Mouse (Mus musculus): ENCODE measurements around the gene Timm13. TPM values are rescaled to one million over a fixed set of nuclear protein-coding genes. Genes with fewer than 3 reads are reported as not detected.

The Timm13 gene
- 220 and 228 TPM in 2 replicates for polyA plus RNA-seq (2012; rRNA removed)

GRCm38 (mm10) chr10:80900318-80901247 is at the start of gene Timm13:
Gene Timm13, minus strand, starts transcription at chr10:80900969.

GRCm38 (mm10) chr10:80929299-80930226 is 28.8 kb upstream of the Timm13 start, which contains the start of gene Gadd45b:
Gene Gadd45b, plus strand, starts transcription at chr10:80930073.

GRCm38 (mm10) chr10:80917779-80918434 is 17.1 kb upstream of the Timm13 start, which contains the start of gene Lmnb2:
Gene Lmnb2, minus strand, starts transcription at chr10:80918245.

GRCm38 (mm10) chr10:80871581-80871980 is 29.2 kb downstream of the Timm13 start, which contains the start of gene Tmprss9:
Gene Tmprss9, plus strand, starts transcription at chr10:80871848.

GRCm38 (mm10) chr10:80854913-80855748 is 45.6 kb downstream of the Timm13 start, which contains the start of the genes Lsm7 and Sppl2b:
Gene Lsm7, minus strand, starts transcription at chr10:80855209.
Gene Sppl2b, plus strand, starts transcription at chr10:80855275.

Other genes starting within 250 kb of the Timm13 start
- gene Btbd2, start 243.9 kb downstream of the Timm13 start, polyA plus RNA-seq (2012; rRNA removed): 93.0 and 93.8 TPM in 2 replicates
- gene Mknk2, start 222.9 kb downstream of the Timm13 start, polyA plus RNA-seq (2012; rRNA removed): 87.9 and 92.8 TPM in 2 replicates
- 34.5 and 37.2 TPM in 2 replicates for gene Mob3a, start 199.0 kb downstream of the Timm13 start, polyA plus RNA-seq (2012; rRNA removed)
- 66.3 and 70.4 TPM in 2 replicates for gene Izumo4, start 198.8 kb downstream of the Timm13 start, polyA plus RNA-seq (2012; rRNA removed)
- gene Ap3d1, start 158.7 kb downstream of the Timm13 start, polyA plus RNA-seq (2012; rRNA removed): 153 and 171 TPM in 2 replicates
- gene Dot1l, start 145.8 kb downstream of the Timm13 start, polyA plus RNA-seq (2012; rRNA removed): 46.3 and 56.0 TPM in 2 replicates
- 85.0 and 92.8 TPM in 2 replicates for gene Sf3a2, start 102.8 kb downstream of the Timm13 start, polyA plus RNA-seq (2012; rRNA removed)
- 116 and 118 TPM in 2 replicates for gene Plekhj1, start 102.3 kb downstream of the Timm13 start, polyA plus RNA-seq (2012; rRNA removed)
- 1.4 and 1.5 TPM in 2 replicates for gene Amh, start 95.7 kb downstream of the Timm13 start, polyA plus RNA-seq (2012; rRNA removed)
- 0.48 and 2.0 TPM in 2 replicates for gene Jsrp1, start 87.5 kb downstream of the Timm13 start, polyA plus RNA-seq (2012; rRNA removed)
- 683 and 719 TPM in 2 replicates for gene Oaz1, start 74.3 kb downstream of the Timm13 start, polyA plus RNA-seq (2012; rRNA removed)
- gene Lingo3, start 56.9 kb downstream of the Timm13 start, polyA plus RNA-seq (2012; rRNA removed): 3.6 and 3.8 TPM in 2 replicates
- gene Lsm7, start 45.8 kb downstream of the Timm13 start, polyA plus RNA-seq (2012; rRNA removed): 387 and 393 TPM in 2 replicates
- gene Sppl2b, start 45.7 kb downstream of the Timm13 start, polyA plus RNA-seq (2012; rRNA removed): 92.4 and 97.1 TPM in 2 replicates
- gene Tmprss9, start 29.1 kb downstream of the Timm13 start, polyA plus RNA-seq (2012; rRNA removed): 0.18 and 0.24 TPM in 2 replicates
- gene Lmnb2, start 17.3 kb upstream of the Timm13 start, polyA plus RNA-seq (2012; rRNA removed): 67.4 and 72.6 TPM in 2 replicates
- gene Gadd45b, start 29.1 kb upstream of the Timm13 start, polyA plus RNA-seq (2012; rRNA removed): 11.8 and 18.5 TPM in 2 replicates
- gene Gng7, start 114.0 kb upstream of the Timm13 start, polyA plus RNA-seq (2012; rRNA removed): 10.9 and 12.3 TPM in 2 replicates
- gene Diras1, start 124.7 kb upstream of the Timm13 start, polyA plus RNA-seq (2012; rRNA removed): 37.6 and 39.8 TPM in 2 replicates
- 53.7 and 54.5 TPM in 2 replicates for gene Slc39a3, start 136.5 kb upstream of the Timm13 start, polyA plus RNA-seq (2012; rRNA removed)
- 278 and 296 TPM in 2 replicates for gene Sgta, start 159.2 kb upstream of the Timm13 start, polyA plus RNA-seq (2012; rRNA removed)
- 68.1 and 69.3 TPM in 2 replicates for gene Thop1, start 169.1 kb upstream of the Timm13 start, polyA plus RNA-seq (2012; rRNA removed)
- gene Creb3l3, start 197.9 kb upstream of the Timm13 start, polyA plus RNA-seq (2012; rRNA removed): 0.23 and 0.35 TPM in 2 replicates
- 179 and 186 TPM in 2 replicates for gene Map2k2, start 204.9 kb upstream of the Timm13 start, polyA plus RNA-seq (2012; rRNA removed)
- 10.6 and 12.4 TPM in 2 replicates for gene Zbtb7a, start 234.3 kb upstream of the Timm13 start, polyA plus RNA-seq (2012; rRNA removed)

All from central nervous system, embryonic 14 days (tissue).